Mouse (Mus musculus): ENCODE measurements at regions not wholly inside any gene's neighbourhood (a gene's known extent, or its start where the extent isn't known, plus 50 kb on each side); places are given as distances from the start of the nearest gene placed in this dataset.

DNA sequence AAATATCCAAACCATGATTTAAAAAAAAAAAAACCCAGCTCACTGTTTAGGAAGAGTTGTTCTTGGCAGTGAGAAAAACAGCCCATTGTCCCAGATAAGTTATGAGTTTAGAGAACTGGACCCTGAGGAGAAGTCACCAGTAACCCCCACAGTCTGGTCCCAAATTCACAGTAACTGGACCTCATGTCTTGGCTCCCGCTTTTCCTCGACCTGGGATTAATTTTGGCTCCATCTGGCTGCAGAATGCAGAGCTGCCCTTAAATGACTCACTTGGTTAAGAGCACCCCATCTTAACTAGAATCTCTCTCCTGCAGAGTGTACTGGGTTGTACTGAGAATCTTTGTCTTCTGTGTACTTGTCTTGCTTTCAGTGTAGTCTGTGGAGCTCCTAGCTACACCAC, 221.0 kb downstream of the Snx13 start:
- Histone ChIP-seq H3K79me2 (ENCODE audit: control insufficient read depth, insufficient read depth) (no peaks in the 10 kb centered on the region), H3K36me3 (ENCODE audit: control insufficient read depth, insufficient read depth) (no peaks in the 10 kb centered on the region), H3K27me3 (ENCODE audit: control insufficient read depth, insufficient read depth, insufficient read length) (no peaks in the 10 kb centered on the region), H3ac (ENCODE audit: control insufficient read depth, insufficient read length) (no peak overlapping the region), H3K4me2 (ENCODE audit: low read depth) (no peak overlapping the region), H3K4me3 (no peak overlapping the region)
- TF ChIP-seq MAX (IDR thresholded peaks at IDR 0.05; ENCODE audit: low read depth): no peak
- TF ChIP-seq POLR2A (IDR thresholded peaks at IDR 0.05; ENCODE audit: insufficient read length, low read depth): no peak
- no peak for TF ChIP-seq E2F4 (IDR thresholded peaks at IDR 0.05; ENCODE audit: insufficient read depth)
- no peak for TF ChIP-seq REST (IDR thresholded peaks at IDR 0.05; ENCODE audit: insufficient read depth, insufficient read length)
- TF ChIP-seq POLR2AphosphoS2 (IDR thresholded peaks at IDR 0.05; ENCODE audit: insufficient read length, low read depth): no peak
- no peak for TF ChIP-seq CEBPB (IDR thresholded peaks at IDR 0.05; ENCODE audit: insufficient read depth, poor library complexity, severe bottlenecking)
- no peak for TF ChIP-seq SRF (IDR thresholded peaks at IDR 0.05; ENCODE audit: control insufficient read depth, insufficient read length, low read depth)
- no peak for TF ChIP-seq MYOG (IDR thresholded peaks at IDR 0.05; ENCODE audit: control insufficient read depth in 1 of 3, insufficient read depth in 1 of 3, insufficient read length in 2 of 3, low read depth in 2 of 3)
- TF ChIP-seq TCF12 (IDR thresholded peaks at IDR 0.05; ENCODE audit: insufficient read depth, poor library complexity, severe bottlenecking): no peak
- TF ChIP-seq MYOD1 (IDR thresholded peaks at IDR 0.05; ENCODE audit: control insufficient read depth in 1 of 3, insufficient read length in 2 of 3, low read depth in 2 of 3): no peak
- TF ChIP-seq TCF3 (IDR thresholded peaks at IDR 0.05; ENCODE audit: insufficient read length, low read depth): no peak
- TF ChIP-seq USF1 (IDR thresholded peaks at IDR 0.05; ENCODE audit: low read depth): no peak

DNA sequence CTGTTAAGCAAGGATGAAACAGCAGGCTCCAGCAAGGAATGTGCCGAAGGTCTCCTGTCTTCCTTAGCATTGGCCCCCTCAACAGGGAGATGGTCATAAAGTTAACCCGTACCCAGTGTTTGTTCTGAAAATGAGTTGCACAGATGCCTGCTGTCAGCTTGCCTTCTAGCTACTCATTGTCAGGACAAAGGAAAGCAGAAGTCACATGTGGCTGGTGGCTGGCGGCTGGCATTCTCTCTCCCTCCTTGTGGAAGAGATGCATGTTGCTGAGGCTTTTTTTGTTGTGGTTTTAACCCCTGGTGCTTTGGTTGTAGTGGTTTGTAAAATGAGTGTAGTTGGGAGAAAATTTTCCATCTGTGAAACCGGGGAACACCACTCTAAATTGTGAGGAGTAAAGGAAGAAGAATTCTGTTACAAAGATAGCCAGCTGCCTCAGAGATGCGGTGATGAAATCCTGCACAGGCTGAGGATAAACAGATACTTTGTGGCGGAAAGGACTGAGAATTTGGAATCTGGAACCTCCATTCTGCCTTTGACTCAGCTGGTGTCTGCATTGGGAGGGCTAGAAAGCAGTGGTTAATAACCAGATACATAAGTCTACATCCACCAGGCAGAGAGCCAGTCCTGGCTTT, 220.2 kb downstream of the Snx13 start:
- TF ChIP-seq USF1 (IDR thresholded peaks at IDR 0.05; ENCODE audit: low read depth) (no peak), POLR2A (IDR thresholded peaks at IDR 0.05; ENCODE audit: insufficient read length, low read depth) (no peak), CEBPB (IDR thresholded peaks at IDR 0.05; ENCODE audit: insufficient read depth, poor library complexity, severe bottlenecking) (peak; percentile 59; the same call in 1 of the 2 replicates), TCF3 (IDR thresholded peaks at IDR 0.05; ENCODE audit: insufficient read length, low read depth) (no peak)
- H3K4me3 ChIP-seq: no peak overlapping the region
- H3K36me3 ChIP-seq (ENCODE audit: control insufficient read depth, insufficient read depth): no peaks in the 10 kb centered on the region
- H3K4me2 ChIP-seq (ENCODE audit: low read depth): peak overlapping the region; percentile 37
- no peaks in the 10 kb centered on the region for H3K27me3 ChIP-seq (ENCODE audit: control insufficient read depth, insufficient read depth, insufficient read length)
- no peak overlapping the region for H3ac ChIP-seq (ENCODE audit: control insufficient read depth, insufficient read length)
- H3K79me2 ChIP-seq (ENCODE audit: control insufficient read depth, insufficient read depth): no peaks in the 10 kb centered on the region

DNA sequence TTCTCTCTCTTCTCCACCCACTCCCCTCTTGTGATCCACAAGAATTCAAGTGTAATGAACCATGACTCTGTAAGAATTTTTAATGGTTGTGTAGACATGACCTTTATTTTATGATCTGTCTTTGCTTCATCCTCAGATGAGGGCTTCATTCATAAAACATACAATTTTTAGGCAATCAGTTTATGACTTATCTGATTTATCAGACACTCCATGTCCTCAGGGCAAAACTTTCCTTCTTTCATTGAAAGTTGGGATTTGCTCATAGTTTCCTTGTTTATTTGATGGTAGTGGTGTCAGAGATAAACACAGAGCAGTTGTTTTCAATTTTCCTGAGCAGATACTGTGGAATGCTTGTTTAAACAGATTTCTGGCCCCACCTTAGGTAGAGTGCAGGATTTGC, 212.8 kb downstream of the Snx13 start:
- Histone ChIP-seq H3ac (ENCODE audit: control insufficient read depth, insufficient read length) (no peak overlapping the region), H3K79me2 (ENCODE audit: control insufficient read depth, insufficient read depth) (no peaks in the 10 kb centered on the region), H3K4me2 (ENCODE audit: low read depth) (no peak overlapping the region), H3K27me3 (ENCODE audit: control insufficient read depth, insufficient read depth, insufficient read length) (no peaks in the 10 kb centered on the region), H3K36me3 (ENCODE audit: control insufficient read depth, insufficient read depth) (no peaks in the 10 kb centered on the region), H3K4me3 (no peak overlapping the region)
- TF ChIP-seq POLR2A (IDR thresholded peaks at IDR 0.05; ENCODE audit: insufficient read length, low read depth): no peak
- TF ChIP-seq SRF (IDR thresholded peaks at IDR 0.05; ENCODE audit: control insufficient read depth, insufficient read length, low read depth): no peak
- no peak for TF ChIP-seq MYOG (IDR thresholded peaks at IDR 0.05; ENCODE audit: control insufficient read depth in 1 of 3, insufficient read depth in 1 of 3, insufficient read length in 2 of 3, low read depth in 2 of 3)
- no peak for TF ChIP-seq TCF12 (IDR thresholded peaks at IDR 0.05; ENCODE audit: insufficient read depth, poor library complexity, severe bottlenecking)
- no peak for TF ChIP-seq CEBPB (IDR thresholded peaks at IDR 0.05; ENCODE audit: insufficient read depth, poor library complexity, severe bottlenecking)
- TF ChIP-seq MYOD1 (IDR thresholded peaks at IDR 0.05; ENCODE audit: control insufficient read depth in 1 of 3, insufficient read length in 2 of 3, low read depth in 2 of 3): no peak

DNA sequence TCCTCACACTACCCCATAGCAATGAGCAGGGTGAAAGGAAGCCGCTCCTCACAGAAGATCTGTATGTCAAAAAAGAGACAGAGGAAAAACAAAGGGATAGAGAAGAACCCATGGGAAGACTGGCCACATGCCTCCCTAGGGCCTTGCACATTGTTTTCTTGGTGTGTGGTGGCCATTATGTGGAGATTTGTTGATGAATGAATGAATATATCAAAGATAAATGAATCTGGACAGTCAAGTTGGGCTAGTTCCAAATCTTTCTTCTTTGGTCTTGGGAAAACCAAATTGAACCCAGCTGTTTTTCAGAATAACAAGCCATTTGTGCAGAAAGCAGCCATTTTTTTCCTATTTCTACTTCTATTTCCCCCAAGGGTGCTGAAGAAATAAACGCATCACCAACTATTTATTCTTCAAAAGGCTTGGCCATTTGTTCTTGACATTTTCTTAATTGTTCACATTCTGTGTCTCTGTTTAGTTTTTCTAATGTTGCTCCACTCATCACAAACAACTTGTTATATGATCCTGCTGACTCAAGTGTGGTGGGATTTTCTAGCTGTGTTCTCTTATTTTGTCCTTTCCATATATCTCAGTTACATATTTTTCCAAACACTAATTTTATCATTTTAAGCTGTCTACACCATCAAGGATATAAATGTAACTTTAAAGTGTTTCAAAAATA, 208.9 kb downstream of the Snx13 start:
- TF ChIP-seq POLR2AphosphoS2 (IDR thresholded peaks at IDR 0.05; ENCODE audit: insufficient read length, low read depth): no peak
- TF ChIP-seq CEBPB (IDR thresholded peaks at IDR 0.05; ENCODE audit: insufficient read depth, poor library complexity, severe bottlenecking): no peak
- no peak for TF ChIP-seq REST (IDR thresholded peaks at IDR 0.05; ENCODE audit: insufficient read depth, insufficient read length)
- TF ChIP-seq POLR2A (IDR thresholded peaks at IDR 0.05; ENCODE audit: insufficient read length, low read depth): no peak
- TF ChIP-seq MYOG (IDR thresholded peaks at IDR 0.05; ENCODE audit: control insufficient read depth in 1 of 3, insufficient read depth in 1 of 3, insufficient read length in 2 of 3, low read depth in 2 of 3): no peak
- no peak for TF ChIP-seq TCF3 (IDR thresholded peaks at IDR 0.05; ENCODE audit: insufficient read length, low read depth)
- TF ChIP-seq MAX (IDR thresholded peaks at IDR 0.05; ENCODE audit: low read depth): no peak
- no peak for TF ChIP-seq USF1 (IDR thresholded peaks at IDR 0.05; ENCODE audit: low read depth)
- no peak for TF ChIP-seq SRF (IDR thresholded peaks at IDR 0.05; ENCODE audit: control insufficient read depth, insufficient read length, low read depth)
- Histone ChIP-seq H3K4me2 (ENCODE audit: low read depth) (no peak overlapping the region), H3K79me2 (ENCODE audit: control insufficient read depth, insufficient read depth) (no peaks in the 10 kb centered on the region), H3ac (ENCODE audit: control insufficient read depth, insufficient read length) (no peak overlapping the region), H3K27me3 (ENCODE audit: control insufficient read depth, insufficient read depth, insufficient read length) (no peaks in the 10 kb centered on the region), H3K4me3 (no peak overlapping the region), H3K36me3 (ENCODE audit: control insufficient read depth, insufficient read depth) (no peaks in the 10 kb centered on the region)

DNA sequence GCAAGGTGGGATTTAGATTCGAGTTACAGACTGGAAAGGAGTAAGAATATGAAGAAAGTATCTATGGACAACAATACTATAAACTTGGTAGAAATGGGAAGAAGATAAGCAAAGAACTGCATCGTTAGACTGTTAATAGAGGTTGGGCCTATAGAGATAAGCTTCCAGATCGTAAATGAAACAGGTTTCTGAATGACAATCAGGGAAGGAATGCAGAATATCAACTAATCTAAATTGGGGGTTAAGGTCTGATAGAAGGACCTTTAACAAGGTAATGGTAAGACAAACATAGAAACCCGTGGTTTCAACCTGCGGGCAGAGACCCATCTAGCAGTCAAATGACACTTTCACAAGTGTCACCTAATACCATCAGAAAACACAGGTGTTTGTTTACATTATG, 201.5 kb downstream of the Snx13 start:
- no peaks in the 10 kb centered on the region for H3K79me2 ChIP-seq (ENCODE audit: control insufficient read depth, insufficient read depth)
- H3K4me3 ChIP-seq: no peak overlapping the region
- no peak overlapping the region for H3ac ChIP-seq (ENCODE audit: control insufficient read depth, insufficient read length)
- no peaks in the 10 kb centered on the region for H3K36me3 ChIP-seq (ENCODE audit: control insufficient read depth, insufficient read depth)
- no peak overlapping the region for H3K4me2 ChIP-seq (ENCODE audit: low read depth)
- no peaks in the 10 kb centered on the region for H3K27me3 ChIP-seq (ENCODE audit: control insufficient read depth, insufficient read depth, insufficient read length)
- TF ChIP-seq E2F4 (IDR thresholded peaks at IDR 0.05; ENCODE audit: insufficient read depth) (no peak), USF1 (IDR thresholded peaks at IDR 0.05; ENCODE audit: low read depth) (no peak)
